24 mouse cellular contexts compared by ENCODE assay signal in genomic region chr15:88196539-88196938, GRCm38 (mm10).
A peak's percentile ranks its signal among the peaks of the same experiment; 100 is the strongest.
DNase-seq lines count a peak whose midpoint lies in the region; ATAC-seq lines count a peak whose summit lies in the region.
"Had no signal": no experiment of that assay in that cellular context is flagged by ENCODE, and none has a peak within 500 bp of the region (broad histone marks: within the 10 kb centered on the region; RNA-seq: fewer than 3 reads in every experiment).

No protein-coding gene starts in this region.

- H3K9me3 ChIP-seq in forebrain, embryonic 11.5 days (ENCODE audit: control insufficient read depth, low read length) = no peaks in the 10 kb centered on the region
- no peaks in the 10 kb centered on the region for H3K9me3 ChIP-seq in forebrain, embryonic 15.5 days
- H3K9me3 ChIP-seq: embryonic facial prominence, embryonic 12.5 days; forebrain, embryonic 13.5 days; heart, embryonic 15.5 days; hindbrain, embryonic 13.5 days had no signal

- peak; percentile 8 for DNase-seq in forebrain, embryonic 11.5 days (ENCODE audit: low spot score)
- DNase-seq in heart, adult 11 months = peak; percentile 7
- no peak for DNase-seq in heart, adult 18-20 months
- DNase-seq in left cerebral cortex, postnatal 14 days (ENCODE audit: low spot score in 2 of 2) = peak; percentile 26 to 38
- no peak for DNase-seq in left cerebral cortex, postnatal 4 days
- DNase-seq in c-Kit-positive CD71-positive TER-119-positive erythroid progenitor cells, embryonic 14.5 days (ENCODE audit: low spot score) = no peak
- DNase-seq: adrenal gland, adult 8-10 months; adrenal gland, postnatal 36 days; B cell, adult 2 months; cerebellum, adult 11-12 months; cerebellum, adult 9-10 months; cerebellum, postnatal 25 days; gastrocnemius, postnatal 36 days; heart, adult 2 months; heart, postnatal 14 days had no signal

- H3K4me1 ChIP-seq in forebrain, embryonic 11.5 days (replicated peaks; ENCODE audit: control insufficient read depth, insufficient read depth, low read length) = no peaks in the 10 kb centered on the region
- H3K4me1 ChIP-seq in forebrain, embryonic 15.5 days = no peaks in the 10 kb centered on the region
- H3K4me1 ChIP-seq: embryonic facial prominence, embryonic 12.5 days; forebrain, embryonic 13.5 days; heart, embryonic 15.5 days; hindbrain, embryonic 13.5 days had no signal

- no peak overlapping the region for H3K9ac ChIP-seq in forebrain, embryonic 11.5 days (ENCODE audit: low read length)
- no peak overlapping the region for H3K9ac ChIP-seq in forebrain, embryonic 15.5 days (replicated peaks)
- H3K9ac ChIP-seq: embryonic facial prominence, embryonic 12.5 days; forebrain, embryonic 13.5 days; heart, embryonic 15.5 days; hindbrain, embryonic 13.5 days had no signal

- intact Hi-C loops in left cerebral cortex, postnatal 14 days (cut with DNase I) = loop anchor here (5.0 kb wide), 1 partner anchor 46 kb away; no protein-coding TSS in a partner anchor
- intact Hi-C loops in left cerebral cortex, postnatal 4 days (cut with DNase I) = no loop called here

- H3K36me3 ChIP-seq in forebrain, embryonic 11.5 days (ENCODE audit: control insufficient read depth, insufficient read depth, low read length) = no peaks in the 10 kb centered on the region
- no peaks in the 10 kb centered on the region for H3K36me3 ChIP-seq in forebrain, embryonic 15.5 days
- H3K36me3 ChIP-seq: embryonic facial prominence, embryonic 12.5 days; G1E; heart, embryonic 15.5 days; hindbrain, embryonic 13.5 days had no signal

- no peak overlapping the region for H3K4me3 ChIP-seq in forebrain, embryonic 11.5 days (ENCODE audit: low read depth, low read length)
- H3K4me3 ChIP-seq in forebrain, embryonic 15.5 days = no peak overlapping the region
- H3K4me3 ChIP-seq: embryonic facial prominence, embryonic 12.5 days; forebrain, embryonic 13.5 days; heart, adult 2 months; heart, embryonic 15.5 days; hindbrain, embryonic 13.5 days had no signal

- no peak overlapping the region for H3K27ac ChIP-seq in forebrain, embryonic 11.5 days (ENCODE audit: low read depth, low read length)
- H3K27ac ChIP-seq in forebrain, embryonic 15.5 days (replicated peaks) = no peak overlapping the region
- H3K27ac ChIP-seq: embryonic facial prominence, embryonic 12.5 days; forebrain, embryonic 13.5 days; heart, adult 2 months; heart, embryonic 15.5 days; hindbrain, embryonic 13.5 days; hindbrain, postnatal 0 days had no signal

- 86% methylated on average over 2 of the region's 2 CpGs for WGBS in forebrain, embryonic 11.5 days
- WGBS in forebrain, embryonic 15.5 days = 63% methylated on average over 2 of the region's 2 CpGs

- no peak for ATAC-seq in forebrain, embryonic 11.5 days (replicated peaks; ENCODE audit: low FRiP score)
- no peak for ATAC-seq in forebrain, embryonic 15.5 days (replicated peaks)
- ATAC-seq: CD4-positive, CD25-positive, alpha-beta regulatory T cell, adult 4 months; forebrain, embryonic 13.5 days; hindbrain, postnatal 0 days had no signal

- H3K4me2 ChIP-seq in forebrain, embryonic 11.5 days (ENCODE audit: low read depth, low read length, severe bottlenecking) = no peak overlapping the region
- no peak overlapping the region for H3K4me2 ChIP-seq in forebrain, embryonic 15.5 days (replicated peaks)
- H3K4me2 ChIP-seq: embryonic facial prominence, embryonic 12.5 days; forebrain, embryonic 13.5 days; heart, embryonic 11.5 days; heart, embryonic 15.5 days; hindbrain, embryonic 13.5 days had no signal

- H3K27me3 ChIP-seq in forebrain, embryonic 11.5 days (ENCODE audit: control insufficient read depth, insufficient read depth, low read length) = no peaks in the 10 kb centered on the region
- H3K27me3 ChIP-seq in forebrain, embryonic 15.5 days = no peaks in the 10 kb centered on the region
- H3K27me3 ChIP-seq: embryonic facial prominence, embryonic 12.5 days; forebrain, embryonic 13.5 days; heart, embryonic 15.5 days; hindbrain, embryonic 13.5 days had no signal

Comparison
In these comparisons a context has a peak if more than half of its experiments do, and no peak if none do; other contexts are left out.
1. DNase-seq: peak in forebrain, embryonic 11.5 days (single experiment), heart, adult 11 months (single experiment) and left cerebral cortex, postnatal 14 days (2 of 2); none in heart, adult 18-20 months (0 of 2), left cerebral cortex, postnatal 4 days (single experiment) and c-Kit-positive CD71-positive TER-119-positive erythroid progenitor cells, embryonic 14.5 days (single experiment).